Mouse (Mus musculus): ENCODE data around the gene Zfp704. TPM values are rescaled to one million over a fixed set of nuclear protein-coding genes. Genes with fewer than 3 reads are reported as not detected.
A peak's percentile ranks its signal among the peaks of the same experiment; 100 is the strongest.

The Zfp704 gene
- polyA plus RNA-seq (2015; fragmentation: Nextera tagmentation; extraction: Ambion mirVana): 12.0 and 12.3 TPM in 2 replicates

DNA sequence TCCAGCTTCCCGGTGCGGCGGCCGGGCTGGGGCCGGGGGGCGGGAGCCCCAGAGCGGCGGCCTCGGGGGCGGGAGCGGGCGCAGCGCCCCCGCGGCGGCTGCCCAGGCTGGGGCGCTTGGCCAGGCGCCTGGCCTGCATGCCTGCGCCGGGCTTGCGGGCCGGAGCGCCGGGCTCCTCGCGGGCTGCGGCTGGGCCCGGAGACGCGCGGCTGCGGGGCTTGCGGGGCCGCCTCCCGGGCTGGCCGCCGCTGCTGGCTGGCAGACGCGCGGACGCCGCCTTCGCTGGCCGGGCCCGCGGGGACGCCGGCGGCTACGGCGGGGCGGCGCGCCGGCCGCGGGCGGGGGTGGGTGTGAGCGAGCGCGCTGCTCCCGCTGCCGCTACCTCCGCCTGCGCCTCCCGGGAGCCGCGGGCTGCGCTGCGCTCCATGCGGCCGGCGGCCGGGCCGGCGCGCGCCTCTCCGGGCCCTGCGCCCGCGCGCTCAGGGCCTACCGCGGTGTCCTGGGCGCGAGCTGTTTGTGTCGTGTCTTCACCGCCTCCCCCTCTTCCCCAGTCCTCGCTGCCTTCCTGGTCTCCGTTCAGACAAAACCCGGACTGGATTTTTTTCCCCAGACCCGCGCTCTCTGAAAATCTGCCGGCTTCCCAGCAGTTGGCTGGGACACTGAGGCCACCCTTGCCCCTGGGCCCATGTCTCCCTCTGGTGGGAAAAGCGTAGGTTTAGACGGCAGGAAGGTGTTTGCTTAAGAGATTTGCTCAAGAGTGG lies at the start of gene Zfp704:
TSS of gene Zfp704 (minus strand) at position 505 of the 761 bp plus-strand sequence.
- H3K27ac ChIP-seq (replicated peaks): peak within 1 kb of the TSS; percentile 96
- no peaks in the 10 kb centered on the region for H3K36me3 ChIP-seq
- H3K27me3 ChIP-seq (replicated peaks): no peaks in the 10 kb centered on the region
- under 1% methylated on average over 57 of the region's 97 CpGs for WGBS
- H3K9ac ChIP-seq (replicated peaks): peak within 1 kb of the TSS; percentile 95
- ATAC-seq (ENCODE audit: low FRiP score): peak; percentile 92
- H3K4me1 ChIP-seq: peaks cover 28% of the 10 kb centered on the region
- peak within 1 kb of the TSS; percentile 64 for H3K4me2 ChIP-seq
- H3K4me3 ChIP-seq (replicated peaks): peak within 1 kb of the TSS; percentile 58
- H3K9me3 ChIP-seq (replicated peaks): no peaks in the 10 kb centered on the region

DNA sequence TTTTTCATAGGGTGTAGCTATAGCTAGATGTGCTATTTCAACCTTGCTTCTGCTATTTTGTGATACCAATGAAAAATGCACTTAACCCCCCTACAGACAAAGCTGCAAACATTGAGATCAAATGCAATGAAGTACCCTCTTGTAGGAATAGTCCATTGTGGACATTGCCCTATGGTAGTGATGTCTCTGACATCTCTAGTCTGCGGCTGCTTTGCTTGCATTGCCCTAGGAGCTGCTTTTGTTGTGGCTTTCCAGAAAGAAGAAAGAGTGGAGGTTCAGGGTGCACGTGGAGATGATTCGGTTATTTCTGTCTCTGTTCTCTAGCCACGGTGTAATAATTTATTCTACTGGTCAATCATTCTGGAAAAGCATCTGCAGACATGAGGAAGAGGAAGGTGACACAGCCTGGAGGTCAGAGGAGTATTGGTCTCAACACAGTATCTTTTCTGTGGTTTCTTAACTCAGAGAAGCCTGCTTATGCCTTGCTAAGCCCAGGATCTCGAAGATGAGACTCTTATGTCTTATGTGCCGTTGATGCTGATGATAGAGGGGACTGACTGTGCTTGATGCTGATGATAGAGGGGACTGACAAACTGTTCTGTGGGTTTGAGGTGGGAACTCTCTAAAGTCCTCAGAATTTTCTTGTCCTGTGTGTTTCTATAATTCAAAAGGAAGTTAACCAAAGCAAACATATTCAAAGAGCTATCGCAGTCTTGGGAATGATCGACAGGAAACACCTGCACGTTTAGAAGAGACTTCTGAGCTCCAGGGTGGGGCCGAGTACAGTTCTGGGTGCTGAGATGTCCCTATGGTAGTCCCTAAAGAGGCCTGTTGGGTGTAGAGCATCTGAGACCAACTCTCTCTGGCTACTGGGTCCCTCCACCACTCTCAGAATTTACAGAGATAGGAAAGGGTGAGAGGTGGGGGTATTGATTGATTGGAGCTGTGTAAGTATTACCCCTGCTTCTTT lies 23.4 kb upstream of the Zfp704 start:
- WGBS: 89% methylated on average over 10 of the region's 10 CpGs
- ATAC-seq (ENCODE audit: low FRiP score): no peak

DNA sequence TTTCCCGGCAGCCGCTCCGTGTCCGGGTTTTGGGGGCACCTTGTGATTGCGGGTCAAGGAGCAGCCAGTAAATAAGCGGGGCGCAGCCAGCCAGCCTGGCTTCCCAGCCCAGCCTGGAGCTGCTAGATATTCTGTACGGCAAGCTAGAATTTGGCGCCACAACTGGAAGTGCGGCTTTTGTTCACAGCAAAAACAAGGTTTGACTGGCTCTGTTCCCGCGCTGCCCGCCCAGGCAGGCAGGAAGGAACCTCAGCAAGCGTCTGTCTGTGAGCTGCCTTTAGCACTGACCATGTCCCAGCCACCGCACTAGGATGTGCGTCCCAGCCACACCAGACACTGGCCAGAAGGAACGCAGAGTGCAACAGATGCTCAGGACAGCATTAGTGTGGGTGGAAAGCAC lies 20.1 kb upstream of the Zfp704 start:
- H3K9ac ChIP-seq (replicated peaks): 0 out of 2 replicates have a peak overlapping the region, but pooled peaks have one; percentile 17
- H3K36me3 ChIP-seq: no peaks in the 10 kb centered on the region
- peaks cover 13% of the 10 kb centered on the region for H3K4me1 ChIP-seq
- WGBS: 15% methylated on average over 17 of the region's 17 CpGs
- H3K27me3 ChIP-seq (replicated peaks): no peaks in the 10 kb centered on the region
- ATAC-seq (ENCODE audit: low FRiP score): peak; percentile 57; the same call in 1 of the 2 replicates
- H3K4me2 ChIP-seq: peak overlapping the region; percentile 48
- H3K27ac ChIP-seq (replicated peaks): 0 out of 2 replicates have a peak overlapping the region, but pooled peaks have one; percentile 23
- H3K4me3 ChIP-seq (replicated peaks): peak overlapping the region; percentile 13; the same call in 1 of the 2 replicates
- H3K9me3 ChIP-seq (replicated peaks): no peaks in the 10 kb centered on the region

More for the DNA sequence above, 23.4 kb upstream of the Zfp704 start:
- H3K4me3 ChIP-seq (replicated peaks): no peak overlapping the region
- no peaks in the 10 kb centered on the region for H3K27me3 ChIP-seq (replicated peaks)
- H3K4me1 ChIP-seq: peaks cover 13% of the 10 kb centered on the region
- no peaks in the 10 kb centered on the region for H3K9me3 ChIP-seq (replicated peaks)
- no peaks in the 10 kb centered on the region for H3K36me3 ChIP-seq
- no peak overlapping the region for H3K27ac ChIP-seq (replicated peaks)
- no peak overlapping the region for H3K9ac ChIP-seq (replicated peaks)
- no peak overlapping the region for H3K4me2 ChIP-seq

DNA sequence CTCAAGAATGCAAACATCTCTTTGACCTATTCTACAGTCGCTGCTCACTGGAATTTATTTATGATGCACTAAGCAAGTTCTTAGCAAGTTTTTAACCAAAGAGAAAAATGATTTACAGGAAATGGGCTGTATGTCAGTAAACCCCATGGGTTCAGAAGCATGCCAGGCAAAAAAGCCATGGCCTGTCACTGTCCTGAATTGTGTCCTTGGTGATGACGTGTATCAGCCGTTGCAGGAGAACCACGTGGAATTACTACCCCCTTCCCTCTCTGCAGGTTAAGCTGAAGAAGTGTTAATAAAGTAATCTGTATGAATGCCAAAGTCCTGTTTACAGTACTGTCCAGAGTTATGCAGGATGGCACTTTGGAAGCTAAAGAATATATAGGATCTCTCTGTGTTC lies 18.2 kb upstream of the Zfp704 start:
- Histone ChIP-seq H3K36me3 (no peaks in the 10 kb centered on the region), H3K9ac (replicated peaks) (no peak overlapping the region), H3K9me3 (replicated peaks) (no peaks in the 10 kb centered on the region), H3K4me1 (peaks cover 13% of the 10 kb centered on the region), H3K4me2 (no peak overlapping the region), H3K27me3 (replicated peaks) (no peaks in the 10 kb centered on the region), H3K27ac (replicated peaks) (no peak overlapping the region), H3K4me3 (replicated peaks) (no peak overlapping the region)
- WGBS: 72% methylated on average over 4 of the region's 4 CpGs
- ATAC-seq (ENCODE audit: low FRiP score): no peak

DNA sequence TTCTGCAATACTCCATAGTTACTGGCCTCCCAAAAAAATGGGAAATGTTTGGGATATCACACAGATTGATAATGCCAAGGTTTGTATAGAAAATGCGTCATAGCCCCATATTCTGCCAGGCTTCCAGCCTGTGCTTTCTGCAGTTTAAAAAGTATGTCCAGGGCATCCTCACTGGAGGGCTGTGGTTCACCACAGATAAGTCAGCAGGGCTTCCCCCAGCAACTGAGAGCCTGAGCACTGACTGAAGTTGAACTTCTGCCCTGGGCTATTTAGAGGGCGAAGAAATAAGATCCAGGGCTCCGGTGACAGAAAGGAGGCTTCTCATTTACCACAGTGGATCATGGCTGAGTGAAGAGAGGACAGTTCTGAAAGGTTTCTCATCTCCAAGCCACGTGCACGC lies 16.3 kb upstream of the Zfp704 start:
- H3K9ac ChIP-seq (replicated peaks): no peak overlapping the region
- no peak for ATAC-seq (ENCODE audit: low FRiP score)
- WGBS: 79% methylated on average over 5 of the region's 5 CpGs
- H3K36me3 ChIP-seq: no peaks in the 10 kb centered on the region
- H3K4me2 ChIP-seq: no peak overlapping the region
- H3K9me3 ChIP-seq (replicated peaks): no peaks in the 10 kb centered on the region
- no peaks in the 10 kb centered on the region for H3K27me3 ChIP-seq (replicated peaks)
- H3K4me1 ChIP-seq: peaks cover 13% of the 10 kb centered on the region
- H3K27ac ChIP-seq (replicated peaks): no peak overlapping the region
- H3K4me3 ChIP-seq (replicated peaks): no peak overlapping the region

DNA sequence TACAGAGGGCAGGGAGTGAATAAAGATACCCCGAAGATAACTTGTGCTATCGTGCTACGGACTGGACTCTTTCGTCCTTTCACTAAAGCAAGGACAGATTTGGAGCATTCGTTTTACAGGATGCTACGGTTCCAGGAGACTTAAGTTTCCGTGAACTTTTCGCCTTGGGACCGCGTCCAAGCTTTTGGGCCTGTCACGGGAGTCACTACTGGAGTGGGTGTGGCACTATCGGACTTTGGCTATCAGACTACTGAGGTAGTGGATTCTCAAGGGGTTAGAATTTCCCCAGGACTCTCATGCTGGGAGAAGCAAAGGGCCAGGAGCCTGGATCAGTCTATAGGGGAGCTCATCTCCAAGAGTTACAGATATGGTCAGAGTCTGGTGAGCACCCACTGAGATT lies 10.7 kb upstream of the Zfp704 start:
- Histone ChIP-seq H3K4me1 (no peaks in the 10 kb centered on the region), H3K4me3 (replicated peaks) (no peak overlapping the region), H3K9me3 (replicated peaks) (no peaks in the 10 kb centered on the region), H3K9ac (replicated peaks) (no peak overlapping the region), H3K27me3 (replicated peaks) (no peaks in the 10 kb centered on the region), H3K36me3 (no peaks in the 10 kb centered on the region), H3K4me2 (no peak overlapping the region), H3K27ac (replicated peaks) (no peak overlapping the region)
- ATAC-seq (ENCODE audit: low FRiP score): no peak
- 97% methylated on average over 12 of the region's 12 CpGs for WGBS

DNA sequence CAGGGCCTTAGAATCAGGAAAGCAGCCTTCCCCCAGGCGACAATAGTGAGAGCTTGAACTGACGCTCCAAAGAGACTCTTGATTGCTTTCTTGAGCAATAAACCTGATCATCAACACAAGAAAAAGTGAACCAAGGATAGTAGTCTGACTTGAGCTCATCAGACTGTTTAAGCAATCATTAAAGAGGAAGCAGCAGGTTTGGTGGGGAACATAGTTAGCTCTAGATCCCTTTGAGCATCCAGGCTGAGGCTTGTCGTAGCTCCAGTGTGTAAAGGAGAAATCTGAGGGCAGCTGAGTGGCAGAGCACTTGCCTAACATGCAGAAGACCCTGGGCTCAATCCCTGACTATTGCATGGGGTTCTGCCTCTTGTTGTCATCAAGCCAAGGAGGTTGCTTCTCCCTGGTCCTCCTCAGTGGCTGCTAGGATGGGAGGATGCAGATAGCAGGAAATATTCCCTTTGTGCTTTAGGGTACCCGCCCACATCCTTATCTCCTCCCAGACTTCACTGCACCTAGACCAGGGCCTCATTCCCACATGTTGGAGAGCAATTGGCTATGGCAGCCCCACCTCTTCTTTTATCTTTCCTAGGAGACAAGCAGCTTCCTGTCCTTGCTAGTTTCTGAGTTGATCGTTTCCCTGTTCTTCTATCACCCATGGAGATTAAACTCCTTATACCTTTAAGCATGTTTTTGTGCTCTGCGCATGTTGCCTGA lies 9.8 kb upstream of the Zfp704 start:
- 52% methylated on average over 6 of the region's 6 CpGs for WGBS
- Histone ChIP-seq H3K4me1 (no peaks in the 10 kb centered on the region), H3K4me2 (no peak overlapping the region), H3K27me3 (replicated peaks) (no peaks in the 10 kb centered on the region), H3K9ac (replicated peaks) (no peak overlapping the region), H3K4me3 (replicated peaks) (no peak overlapping the region), H3K9me3 (replicated peaks) (no peaks in the 10 kb centered on the region), H3K36me3 (no peaks in the 10 kb centered on the region), H3K27ac (replicated peaks) (no peak overlapping the region)
- ATAC-seq (ENCODE audit: low FRiP score): no peak

DNA sequence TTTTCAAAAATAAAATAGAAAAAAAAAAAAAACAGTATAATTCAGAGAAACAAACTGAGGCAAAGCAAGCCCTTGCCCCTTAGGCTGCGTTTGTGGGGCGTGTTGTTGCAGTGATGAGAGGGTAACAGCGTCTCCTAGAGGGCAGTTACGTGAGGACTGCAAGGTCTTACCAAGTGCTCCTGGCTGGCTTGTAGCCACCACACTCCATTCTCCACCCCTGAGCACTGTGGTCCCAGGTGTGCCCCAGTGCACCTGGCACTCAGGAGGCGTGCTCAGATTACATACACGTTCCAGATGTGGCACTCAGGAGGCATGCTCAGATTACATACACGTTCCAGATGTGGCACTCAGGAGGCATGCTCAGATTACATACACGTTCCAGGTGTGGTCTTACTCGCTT lies 7.2 kb upstream of the Zfp704 start:
- H3K4me2 ChIP-seq: no peak overlapping the region
- no peaks in the 10 kb centered on the region for H3K36me3 ChIP-seq
- H3K27ac ChIP-seq (replicated peaks): no peak overlapping the region
- WGBS: 78% methylated on average over 9 of the region's 9 CpGs
- no peak overlapping the region for H3K4me3 ChIP-seq (replicated peaks)
- no peaks in the 10 kb centered on the region for H3K9me3 ChIP-seq (replicated peaks)
- no peak for ATAC-seq (ENCODE audit: low FRiP score)
- no peak overlapping the region for H3K9ac ChIP-seq (replicated peaks)
- H3K4me1 ChIP-seq: no peaks in the 10 kb centered on the region
- H3K27me3 ChIP-seq (replicated peaks): no peaks in the 10 kb centered on the region

DNA sequence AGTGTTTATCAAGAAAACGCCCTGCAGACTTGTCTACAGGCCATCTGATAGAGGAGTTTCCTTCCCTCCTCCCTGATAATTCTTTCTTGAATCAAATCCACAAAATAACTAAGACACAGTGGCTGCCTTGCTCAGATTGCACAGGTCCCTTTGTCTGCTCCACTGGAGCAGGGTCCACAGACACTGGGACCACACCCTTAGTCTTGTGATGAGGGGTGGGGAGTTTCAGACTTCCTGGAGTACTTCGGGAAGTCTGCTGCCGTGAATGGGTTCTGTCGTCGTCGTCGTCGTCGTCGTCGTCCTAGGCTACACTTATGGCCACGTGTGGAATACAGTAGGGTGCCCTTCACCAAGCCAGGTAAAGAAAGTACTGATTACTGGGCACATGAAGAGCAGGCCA lies 4.8 kb upstream of the Zfp704 start:
- H3K27ac ChIP-seq (replicated peaks): no peak overlapping the region
- no peak overlapping the region for H3K4me3 ChIP-seq (replicated peaks)
- no peak for ATAC-seq (ENCODE audit: low FRiP score)
- H3K4me1 ChIP-seq: peaks cover 5% of the 10 kb centered on the region
- no peaks in the 10 kb centered on the region for H3K36me3 ChIP-seq
- H3K27me3 ChIP-seq (replicated peaks): no peaks in the 10 kb centered on the region
- H3K9ac ChIP-seq (replicated peaks): no peak overlapping the region
- no peaks in the 10 kb centered on the region for H3K9me3 ChIP-seq (replicated peaks)
- WGBS: 80% methylated on average over 12 of the region's 12 CpGs
- no peak overlapping the region for H3K4me2 ChIP-seq

DNA sequence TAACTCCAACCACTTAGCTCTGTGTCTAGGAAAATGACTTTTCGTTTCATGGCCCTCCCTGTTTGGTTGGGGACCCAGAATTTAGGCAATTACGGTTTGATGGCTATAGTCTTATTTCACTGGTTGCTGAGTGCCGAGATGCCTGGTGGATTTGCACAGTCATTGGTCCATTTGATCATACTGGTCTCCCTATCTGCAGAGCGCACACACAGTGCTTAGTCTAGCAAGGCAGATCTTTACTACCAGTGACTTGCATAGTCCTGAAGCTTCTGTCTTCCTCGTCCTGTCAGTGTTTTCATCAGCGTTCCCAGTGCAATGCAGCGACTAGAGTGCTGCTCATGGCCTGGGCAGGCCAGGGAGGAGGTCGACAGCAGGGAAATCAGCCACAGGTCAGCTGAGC lies 4.1 kb upstream of the Zfp704 start:
- H3K4me2 ChIP-seq: no peak overlapping the region
- no peak for ATAC-seq (ENCODE audit: low FRiP score)
- H3K27ac ChIP-seq (replicated peaks): no peak overlapping the region
- no peak overlapping the region for H3K9ac ChIP-seq (replicated peaks)
- WGBS: 70% methylated on average over 8 of the region's 8 CpGs
- H3K36me3 ChIP-seq: no peaks in the 10 kb centered on the region
- no peaks in the 10 kb centered on the region for H3K27me3 ChIP-seq (replicated peaks)
- H3K4me1 ChIP-seq: peaks cover 5% of the 10 kb centered on the region
- no peak overlapping the region for H3K4me3 ChIP-seq (replicated peaks)
- no peaks in the 10 kb centered on the region for H3K9me3 ChIP-seq (replicated peaks)

DNA sequence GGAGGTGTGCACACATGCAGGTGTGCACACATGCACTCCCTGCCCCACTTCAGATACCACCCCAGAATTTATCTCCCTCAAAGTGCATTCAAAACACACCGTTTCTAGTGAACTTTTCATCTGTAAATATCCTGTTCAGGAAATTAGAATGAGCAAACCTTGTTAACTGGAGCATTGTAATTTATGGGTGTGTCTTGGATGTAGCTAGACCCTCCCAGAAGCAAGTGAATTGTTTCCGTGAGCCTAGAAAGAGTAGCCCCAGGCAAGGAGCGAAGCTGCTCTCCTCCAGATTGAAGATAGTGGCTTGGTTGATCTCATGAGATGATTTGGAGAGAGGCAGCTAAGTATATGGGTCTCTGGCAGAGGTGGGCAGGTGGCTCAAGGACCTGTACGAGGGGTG lies 1.3 kb upstream of the Zfp704 start:
- Histone ChIP-seq H3K4me1 (peaks cover 22% of the 10 kb centered on the region), H3K27ac (replicated peaks) (no peak overlapping the region), H3K9ac (replicated peaks) (no peak overlapping the region), H3K36me3 (no peaks in the 10 kb centered on the region), H3K4me2 (no peak overlapping the region), H3K9me3 (replicated peaks) (no peaks in the 10 kb centered on the region), H3K4me3 (replicated peaks) (no peak overlapping the region), H3K27me3 (replicated peaks) (no peaks in the 10 kb centered on the region)
- ATAC-seq (ENCODE audit: low FRiP score): no peak
- WGBS: 64% methylated on average over 4 of the region's 4 CpGs
